Mouse (Mus musculus): ENCODE results near the gene Phactr4.

Gene Phactr4

DNA sequence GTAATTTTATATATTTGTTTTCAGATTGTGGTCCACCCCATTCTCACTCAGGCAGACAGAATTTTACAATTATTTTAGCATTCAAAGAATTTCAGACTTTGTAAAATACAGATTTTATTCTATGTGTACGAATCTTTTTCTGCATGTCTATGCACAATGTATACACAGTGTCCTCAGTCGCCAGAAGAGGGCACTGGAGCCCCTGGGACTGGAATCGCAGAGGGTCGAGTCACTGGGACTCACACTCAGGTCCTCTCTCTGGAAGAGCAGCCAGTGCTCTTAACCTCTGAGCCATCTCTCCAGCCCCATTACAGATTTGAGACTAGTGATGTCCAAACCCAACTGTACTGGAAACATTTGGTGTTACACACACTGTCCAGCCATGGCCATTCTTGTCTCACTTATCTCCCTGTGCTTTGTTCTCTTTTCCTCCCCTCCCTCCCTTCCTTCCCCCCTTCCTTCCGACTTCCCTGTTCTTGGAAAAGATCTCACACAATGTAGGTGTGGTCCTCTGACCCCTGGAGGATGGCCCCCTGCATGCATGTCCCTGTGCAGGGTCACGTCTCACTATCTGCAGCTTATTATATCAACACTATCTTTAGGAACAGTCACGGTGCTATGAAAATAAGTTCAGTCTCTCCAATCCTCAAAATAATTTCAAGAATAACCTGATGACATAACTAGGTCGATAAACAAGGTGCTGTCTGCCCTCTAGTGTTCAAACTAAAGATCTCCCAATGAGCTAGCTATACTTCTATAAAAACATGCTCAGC is 10.8 kb downstream of the Phactr4 start:
- DNase-seq = peak; percentile 37

DNA sequence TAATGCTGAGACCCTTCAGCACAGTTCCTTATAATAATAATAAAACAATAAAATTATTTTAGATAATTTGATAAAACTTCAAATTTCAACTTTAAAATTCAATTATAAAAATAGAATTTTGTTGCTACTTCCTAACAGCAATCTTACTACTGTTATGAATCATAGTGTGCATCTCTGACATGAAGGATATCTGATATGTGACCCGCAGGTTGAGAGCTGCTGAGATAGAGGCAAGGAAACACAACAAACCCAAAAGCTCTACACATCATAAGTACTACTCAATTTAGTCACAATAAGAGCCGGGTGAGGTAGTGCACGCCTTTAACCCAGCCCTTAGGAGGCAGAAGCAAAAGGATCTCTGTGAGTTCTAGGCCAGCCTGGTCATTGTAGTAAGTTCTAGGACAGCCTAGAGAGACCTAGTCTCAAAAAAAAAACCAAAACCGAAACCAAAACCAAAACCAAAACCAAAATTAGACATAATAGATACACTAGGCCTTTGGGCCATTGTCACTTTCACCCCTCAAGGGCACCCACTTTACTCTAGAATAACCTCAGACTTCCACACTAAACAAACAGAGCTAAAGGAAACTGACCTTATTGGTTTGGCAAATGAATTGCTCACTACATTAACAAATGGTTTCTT is 12.6 kb downstream of the Phactr4 start:
- DNase-seq = no peak

DNA sequence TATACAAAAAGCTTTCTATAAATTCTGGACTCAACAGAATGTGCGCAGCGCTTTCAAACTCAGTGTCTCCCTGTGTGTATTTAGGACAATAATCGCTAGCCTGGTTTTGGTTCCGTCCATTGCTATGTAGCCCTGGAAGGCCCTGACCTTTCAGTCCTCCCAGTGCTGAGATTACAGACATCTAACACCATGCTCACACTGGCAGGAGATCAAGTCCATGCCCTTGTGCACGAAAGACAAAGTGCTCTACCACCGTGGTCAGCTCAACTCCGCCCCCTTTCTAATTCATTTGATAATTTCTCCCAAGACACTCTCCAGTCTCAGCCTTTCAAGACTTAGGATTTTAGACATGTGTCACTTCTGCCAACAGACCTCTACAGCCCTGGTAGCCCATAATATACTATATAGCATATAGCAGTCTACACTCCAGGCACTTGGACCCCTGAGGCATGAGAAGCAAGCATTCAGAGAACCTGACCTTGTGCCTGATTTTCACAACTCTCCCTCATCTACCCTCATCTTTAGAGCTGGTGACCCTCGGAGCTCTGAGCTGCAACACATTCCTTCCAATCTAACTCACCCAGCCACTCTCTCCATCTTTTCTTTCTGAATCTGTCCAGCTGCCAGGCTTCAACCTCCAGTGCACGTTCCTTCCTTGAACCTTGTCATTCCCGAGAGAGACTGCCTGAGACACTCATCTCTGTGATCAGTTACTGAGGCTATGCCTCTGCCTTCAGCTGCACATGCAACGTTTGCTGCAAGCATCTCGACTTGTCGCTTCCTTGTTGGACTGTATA is 15.7 kb downstream of the Phactr4 start:
- DNase-seq = no peak

DNA sequence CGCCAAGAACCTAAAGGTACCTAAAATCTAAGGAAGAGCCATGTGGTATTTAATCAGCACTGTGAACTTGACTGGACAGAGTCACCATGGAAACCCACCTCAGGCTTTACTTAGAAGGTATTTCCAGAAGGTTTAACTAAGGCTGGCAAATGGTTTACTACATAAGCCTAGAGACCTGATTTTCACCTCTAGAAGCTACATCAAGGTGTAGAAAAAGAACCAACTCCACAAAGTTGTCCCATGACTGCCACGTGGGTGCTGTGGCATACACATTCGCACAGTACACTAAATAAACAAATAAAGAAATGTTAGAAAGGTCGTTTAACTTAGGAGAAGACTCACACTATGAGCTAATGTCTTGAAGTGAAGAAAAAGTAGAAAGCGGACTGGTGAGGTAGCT is 17.7 kb downstream of the Phactr4 start:
- no peak for DNase-seq

DNA sequence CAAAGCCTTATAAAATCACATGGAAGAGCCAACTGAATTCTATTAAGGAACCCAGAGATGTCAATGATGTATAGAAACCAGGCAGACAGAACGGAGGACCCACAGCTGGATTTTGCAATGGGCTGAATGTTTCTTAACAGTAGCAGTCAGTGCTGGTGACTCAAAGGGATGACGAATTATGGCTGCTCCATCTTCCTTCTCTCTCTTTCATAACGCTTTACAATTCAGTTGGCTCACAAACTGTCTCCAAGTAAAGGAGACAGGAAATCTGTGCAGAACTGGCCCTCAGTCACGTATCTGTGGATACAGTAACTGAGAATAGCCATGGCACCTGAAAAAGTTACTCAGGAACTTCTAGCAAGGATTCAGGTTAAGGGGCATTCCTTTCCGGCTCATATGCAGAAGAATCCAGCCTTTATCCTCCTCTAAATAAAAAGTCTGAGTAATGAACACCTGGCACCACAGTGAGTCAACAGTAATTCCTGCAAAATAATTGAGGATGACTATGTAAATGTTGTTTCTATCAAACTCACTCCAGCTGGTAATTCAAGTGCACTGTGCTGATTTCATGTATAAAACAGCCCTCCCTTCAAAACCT is 19.1 kb downstream of the Phactr4 start:
- no peak for DNase-seq

DNA sequence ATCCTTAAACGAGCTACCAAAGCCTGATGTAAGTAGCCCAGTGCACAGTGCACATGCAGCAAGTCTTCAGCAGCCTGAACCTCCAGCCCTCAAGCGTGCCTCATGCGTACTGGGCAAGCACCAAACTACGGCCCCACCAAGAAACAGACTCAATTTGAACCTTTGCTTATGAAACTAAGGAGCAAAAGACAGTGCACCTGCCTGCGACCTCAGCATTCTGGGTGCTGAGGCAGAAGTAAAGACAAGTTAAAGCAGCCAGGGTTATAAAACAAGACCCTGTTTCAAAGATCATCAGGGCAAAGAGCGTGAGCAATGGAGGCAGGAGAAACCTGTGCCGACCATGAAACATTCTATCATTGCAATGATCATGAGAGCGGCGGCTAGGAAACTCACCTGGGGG is 21.3 kb downstream of the Phactr4 start:
- no peak for DNase-seq

DNA sequence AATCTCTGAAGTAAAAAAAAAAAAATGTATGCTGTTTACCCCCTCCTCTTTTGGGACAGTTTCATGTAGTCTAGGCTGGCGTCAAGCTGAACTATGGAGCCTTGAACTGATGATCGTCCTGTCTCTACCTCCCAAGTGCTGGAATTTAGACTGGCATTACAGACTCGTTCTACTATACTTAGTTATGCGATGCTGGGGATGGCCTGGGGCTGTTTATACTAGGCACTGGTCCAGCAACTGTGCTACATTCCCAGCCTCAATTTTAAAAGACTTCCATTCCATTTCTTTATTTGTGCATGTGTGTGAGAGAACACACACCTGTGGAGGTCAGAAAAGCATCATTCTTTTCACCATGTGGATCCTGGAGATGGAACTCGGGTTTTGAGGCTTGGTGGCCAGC is 23.4 kb downstream of the Phactr4 start:
- DNase-seq = no peak

DNA sequence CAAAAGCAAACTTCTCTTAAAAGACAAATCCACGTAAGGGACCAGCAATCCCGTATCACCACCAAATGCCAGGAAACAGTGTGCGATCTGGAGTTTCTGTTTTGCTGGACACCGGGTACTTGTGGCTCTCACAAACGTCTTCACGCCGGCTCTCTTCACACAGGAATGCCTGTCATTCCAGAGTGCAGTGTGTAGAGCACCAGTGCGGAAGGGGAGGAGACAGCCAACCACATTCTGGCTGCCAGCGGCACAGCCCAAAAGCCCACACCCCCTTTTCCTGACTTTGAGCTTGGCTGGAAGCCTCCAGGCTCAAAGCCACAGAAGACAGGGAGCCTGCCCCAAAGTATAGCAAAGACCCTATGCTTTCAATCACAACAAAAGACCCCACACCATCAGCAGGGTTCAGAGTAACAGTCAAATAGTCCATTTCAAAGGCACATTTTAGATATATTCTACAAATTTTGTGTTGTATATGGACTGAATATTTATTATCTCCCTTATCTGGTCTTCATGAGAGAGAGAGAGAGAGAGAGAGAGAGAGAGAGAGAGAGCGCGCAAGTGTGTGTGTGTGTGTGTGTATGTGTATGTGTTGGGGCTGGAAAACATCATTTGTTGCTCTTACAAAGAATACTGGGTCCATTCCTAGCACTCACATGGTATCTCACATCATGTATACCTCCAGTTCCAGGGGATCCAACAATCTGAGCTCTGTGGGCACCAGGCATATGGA is 24.1 kb downstream of the Phactr4 start:
- no peak for DNase-seq

DNA sequence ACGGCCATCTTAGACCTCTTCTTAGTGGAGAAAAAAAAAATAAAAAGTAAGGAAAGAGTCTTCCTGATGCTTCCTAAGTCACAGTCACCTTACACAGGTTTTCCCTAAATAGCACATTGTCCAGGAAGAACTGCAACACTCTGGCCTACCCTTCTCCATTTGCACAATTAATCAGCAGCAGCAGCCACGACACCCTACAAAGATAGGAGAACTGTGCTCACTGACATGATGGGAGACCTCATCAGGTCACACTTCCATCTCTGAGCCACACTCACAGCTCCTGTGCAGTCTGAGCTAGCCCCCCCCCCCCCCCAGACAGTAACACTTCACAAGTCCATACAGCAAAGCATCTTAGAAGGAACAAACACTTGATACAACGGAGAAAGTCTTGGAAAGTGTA is 25.2 kb downstream of the Phactr4 start:
- DNase-seq = no peak

DNA sequence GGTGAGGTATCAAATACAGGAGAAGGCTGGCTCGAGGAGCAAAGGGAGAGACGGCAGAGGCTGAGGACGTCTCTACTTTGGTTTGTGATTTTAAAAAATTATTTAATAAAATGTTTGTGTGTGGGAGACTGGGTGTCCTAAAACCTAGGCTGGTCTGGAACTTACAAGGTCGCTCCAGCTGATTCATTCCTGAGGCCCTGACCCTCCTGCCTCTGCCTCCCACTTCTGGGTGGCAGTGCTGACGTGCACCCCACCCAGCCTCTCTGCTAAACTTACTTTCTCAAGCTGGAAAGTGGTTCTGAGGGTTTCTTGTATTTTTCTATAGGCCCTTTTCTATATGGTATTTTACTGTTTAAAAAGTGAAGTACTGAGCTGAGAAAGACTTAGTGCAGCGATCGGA is 26.0 kb downstream of the Phactr4 start:
- no peak for DNase-seq

DNA sequence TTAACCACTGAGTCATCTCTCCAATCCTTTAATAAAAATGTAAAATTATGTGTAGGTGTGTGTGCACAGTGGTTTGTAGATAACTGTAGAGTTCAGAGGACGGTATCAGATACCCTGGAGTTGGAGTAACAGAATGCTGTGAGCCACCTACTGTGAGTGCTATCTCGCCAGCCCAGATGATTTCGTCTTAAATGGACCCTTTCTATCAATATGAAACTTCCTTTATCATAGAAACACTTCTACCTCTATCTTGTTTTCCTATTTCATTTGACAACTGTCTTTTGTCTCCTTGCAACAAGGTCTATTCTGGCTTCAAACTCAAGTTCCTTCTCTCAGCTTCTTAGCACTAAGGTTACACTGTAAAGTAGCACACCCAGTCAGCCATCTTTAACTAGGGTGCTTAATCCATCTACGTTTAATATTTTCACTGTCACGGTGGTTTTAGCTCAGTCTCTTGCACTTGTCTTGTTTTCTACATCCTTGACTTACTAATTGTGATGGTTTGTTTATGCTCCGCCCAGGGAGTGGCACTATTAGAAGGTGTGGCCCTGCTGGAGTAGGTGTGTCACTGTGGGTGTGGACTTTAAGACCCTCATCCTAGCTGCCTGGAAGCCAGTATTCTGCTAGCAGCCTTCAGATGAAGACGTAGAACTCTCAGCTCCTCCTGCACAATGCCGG is 31.1 kb downstream of the Phactr4 start:
- no peak for DNase-seq

DNA sequence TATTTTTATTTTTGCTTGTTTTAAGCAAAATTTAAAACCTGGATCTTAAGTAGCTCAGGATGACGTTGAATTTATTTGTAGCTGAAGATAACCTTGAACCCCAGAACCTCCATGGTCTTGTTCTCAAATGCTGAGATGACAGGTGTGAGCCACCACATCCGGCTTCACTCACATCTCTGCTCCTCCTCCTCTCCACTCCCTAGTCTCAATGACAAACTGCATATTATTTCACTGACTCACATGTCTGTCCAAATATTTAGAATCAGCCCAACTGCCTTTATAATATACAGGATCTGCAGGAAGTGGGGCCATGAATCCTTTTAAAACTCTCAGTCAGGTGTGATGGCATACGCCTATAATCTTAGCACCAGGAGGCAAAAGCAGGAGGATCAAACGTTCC is 33.0 kb downstream of the Phactr4 start:
- DNase-seq = no peak

DNA sequence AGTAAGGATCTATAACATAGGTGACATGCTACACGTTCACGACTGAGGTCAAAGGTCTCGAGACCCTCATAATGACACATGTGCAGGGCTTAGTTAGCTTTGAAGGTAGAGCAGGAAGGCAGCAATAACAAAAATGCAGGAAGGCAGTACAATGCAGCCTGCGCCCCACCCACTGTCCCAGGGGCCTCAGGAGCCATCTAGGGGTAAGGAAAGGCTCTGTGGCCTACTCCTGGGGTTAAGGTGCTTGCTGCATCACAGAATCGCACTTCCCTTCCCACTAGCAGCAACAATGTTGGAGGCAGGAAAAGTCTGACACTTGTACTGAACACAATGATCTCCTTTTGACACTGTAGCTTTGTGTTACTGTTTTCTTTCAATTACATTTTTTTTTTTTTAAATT is 34.7 kb downstream of the Phactr4 start:
- peak; percentile 4 to 17 for DNase-seq

DNA sequence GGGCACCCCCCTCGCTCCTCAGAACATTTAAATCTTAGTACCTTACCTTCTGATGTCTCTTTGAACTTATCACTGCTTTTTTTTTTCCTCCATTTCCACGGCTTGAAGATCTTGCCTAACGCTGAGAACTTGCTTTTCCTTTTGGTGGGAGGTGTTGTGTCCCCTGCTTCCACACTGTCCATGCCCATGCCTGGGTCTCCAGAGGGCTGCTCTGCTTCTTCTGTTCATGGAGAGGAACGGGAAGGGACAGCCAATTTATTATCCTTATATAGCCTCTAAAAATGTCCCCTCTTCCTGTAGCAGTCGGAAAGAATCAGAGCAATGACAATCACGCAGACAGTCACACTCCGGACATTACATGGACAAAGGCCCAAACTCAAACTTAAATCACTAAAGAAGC is 35.4 kb downstream of the Phactr4 start:
- DNase-seq = no peak

DNA sequence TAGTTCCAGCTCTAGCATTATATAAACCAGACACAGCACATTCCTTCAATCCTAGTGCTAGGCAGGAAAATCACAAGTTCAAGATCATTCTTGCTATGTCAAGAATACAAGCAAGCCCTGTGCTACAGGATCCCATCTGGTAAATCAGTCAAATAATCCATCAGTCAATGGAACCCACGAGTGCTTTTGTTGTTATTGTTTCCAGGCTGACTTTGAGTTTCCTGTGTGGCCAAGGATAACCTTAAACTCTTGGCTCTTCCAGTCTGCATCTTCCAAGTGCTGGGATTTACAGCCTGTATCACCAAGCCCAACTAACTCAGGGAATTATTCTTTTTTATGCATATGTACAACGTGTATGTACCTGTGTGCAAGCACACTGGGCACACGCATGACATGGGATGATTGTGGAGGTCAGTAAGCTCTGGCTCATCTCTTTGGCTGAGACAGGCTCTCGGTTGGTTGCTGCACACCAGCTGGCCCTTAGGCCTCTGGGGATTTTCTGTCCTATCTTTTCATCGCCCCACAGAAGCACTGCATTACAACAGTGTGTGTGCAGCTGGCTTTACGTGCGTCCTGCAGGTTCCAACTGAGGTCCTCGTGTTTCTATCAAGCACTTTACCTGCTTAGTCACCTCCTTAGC is 36.4 kb downstream of the Phactr4 start:
- DNase-seq = no peak

DNA sequence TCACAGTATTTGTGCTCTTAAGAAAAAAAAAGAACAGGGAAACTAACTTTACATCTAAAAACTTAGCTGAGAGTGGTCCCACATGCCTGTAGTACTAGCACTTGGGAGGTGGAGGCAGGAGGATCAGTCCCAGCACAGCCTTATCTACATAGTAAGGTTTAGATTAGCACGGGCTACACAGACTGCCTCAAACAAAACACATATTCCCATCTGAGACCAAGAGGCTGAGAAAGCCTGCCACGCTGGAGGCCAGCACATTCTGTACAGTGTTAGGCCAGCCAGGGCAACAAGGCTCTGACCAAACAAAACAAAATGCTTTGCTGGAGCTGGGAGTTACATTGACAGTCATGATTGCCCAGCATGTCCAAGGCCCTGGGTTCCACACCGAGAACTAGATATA is 38.8 kb downstream of the Phactr4 start:
- DNase-seq = no peak

DNA sequence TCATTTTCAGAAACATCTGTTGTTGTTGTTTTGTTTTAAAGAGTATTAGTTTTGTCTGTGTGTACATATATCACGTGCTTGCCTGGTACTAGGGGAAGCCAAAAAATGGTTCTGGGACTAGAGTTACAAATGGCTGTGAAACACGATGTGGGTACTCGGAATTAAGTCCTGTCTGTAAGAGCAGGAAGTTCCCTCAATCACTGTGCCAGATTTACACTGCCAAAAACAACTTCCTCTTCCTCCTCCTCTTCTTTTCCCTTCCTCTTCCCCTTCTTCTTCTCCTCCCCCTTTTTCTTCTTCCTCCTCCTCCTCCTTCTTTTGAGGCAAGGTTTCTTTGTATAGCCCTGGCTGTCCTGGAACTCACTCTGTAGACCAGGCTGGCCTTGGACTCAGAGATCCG is 40.0 kb downstream of the Phactr4 start:
- DNase-seq = no peak

DNA sequence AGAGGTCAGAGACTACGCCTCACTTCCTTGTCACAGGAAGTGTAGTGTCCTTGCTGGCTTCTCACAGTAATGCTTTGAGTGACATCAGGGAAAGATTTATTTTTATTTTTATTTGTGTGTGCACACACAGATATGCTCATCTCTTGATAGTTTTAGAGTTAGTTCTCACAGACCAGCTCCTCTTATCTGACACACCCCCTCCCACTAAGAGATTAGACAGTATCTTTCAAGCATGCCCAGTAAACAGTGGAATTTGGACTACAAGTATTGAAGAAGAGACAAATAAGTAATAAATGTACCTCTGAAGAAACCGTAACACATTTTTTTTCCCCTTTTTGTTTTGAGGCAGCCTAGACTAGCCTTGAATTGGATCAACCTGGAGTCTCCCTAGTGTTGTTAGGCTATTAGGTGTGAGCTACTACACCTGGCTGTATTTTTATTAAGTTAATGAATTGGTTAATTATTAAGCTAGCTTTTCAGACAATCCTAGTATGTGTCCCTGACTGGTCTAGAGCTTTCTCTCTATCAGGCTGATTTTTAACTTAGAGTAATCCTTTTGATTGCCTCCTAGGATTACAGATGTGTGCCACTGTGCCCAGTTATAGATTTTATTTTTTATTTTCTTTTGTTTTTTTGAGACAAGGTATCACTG is 41.2 kb downstream of the Phactr4 start:
- DNase-seq = no peak

DNA sequence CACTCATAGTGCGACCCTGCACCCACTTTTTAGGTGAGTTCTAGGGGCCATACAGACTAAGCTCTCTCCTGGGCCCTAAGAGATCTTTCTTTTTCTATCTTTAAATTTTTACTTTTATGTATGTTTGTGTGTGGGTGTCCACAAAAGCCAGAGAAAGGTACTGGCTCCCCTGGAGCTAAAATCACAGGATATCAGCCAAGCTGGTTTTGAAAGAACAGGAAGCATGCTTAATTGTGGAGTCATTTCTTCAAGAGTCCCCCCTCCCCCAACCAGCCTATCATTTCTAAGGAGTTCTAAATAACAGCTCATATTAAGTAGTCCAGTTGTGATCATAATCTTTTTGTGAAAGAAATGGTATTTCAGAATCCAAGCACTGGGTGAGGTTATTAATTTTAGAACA is 48.5 kb downstream of the Phactr4 start:
- no peak for DNase-seq

DNA sequence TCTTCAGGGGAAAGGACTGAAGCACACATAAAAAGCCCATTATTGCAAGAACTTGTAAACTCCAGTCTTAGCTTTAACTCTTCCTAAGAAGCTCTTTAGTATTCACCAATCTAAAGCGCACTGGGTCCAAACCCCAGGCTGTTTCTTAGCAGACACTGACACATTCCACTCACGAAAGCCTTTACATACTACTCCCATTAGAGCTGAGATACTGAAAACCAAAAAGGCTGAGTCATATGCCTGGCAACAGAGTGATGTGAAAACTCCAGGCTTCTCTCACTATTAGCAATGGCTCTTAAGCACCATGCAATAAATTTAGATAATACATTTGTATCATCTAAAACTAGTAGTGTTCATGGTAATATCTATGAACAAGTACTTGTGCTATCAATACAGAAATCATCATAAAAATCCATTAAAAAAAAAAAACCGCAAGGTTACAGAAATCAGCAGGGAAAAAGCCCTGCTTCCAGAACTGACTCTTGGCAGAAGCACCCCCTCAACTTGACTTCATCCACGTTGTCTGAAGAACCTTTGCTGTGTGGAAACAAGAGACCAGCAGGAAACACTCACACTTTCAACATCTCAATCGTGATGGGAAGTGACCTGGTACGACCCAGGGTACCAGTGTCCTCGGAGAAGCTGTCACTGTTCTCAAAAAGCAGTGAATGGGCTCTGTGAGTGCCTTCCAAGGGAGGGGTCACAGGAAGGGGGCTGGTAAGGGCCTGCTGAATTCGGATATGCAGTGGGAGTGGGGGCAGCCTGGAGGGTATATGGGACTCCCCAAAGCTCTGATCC is 52.1 kb downstream of the Phactr4 start:
- DNase-seq = no peak

All from thymus, postnatal 36 days (tissue).